Mouse (Mus musculus) lung, postnatal 0 days (tissue): ENCODE measurements around the gene Gm20388. TPM values are rescaled to one million over a fixed set of nuclear protein-coding genes. Genes with fewer than 3 reads are reported as not detected.
A peak's percentile ranks its signal among the peaks of the same experiment; 100 is the strongest.

Experiments used
- ATAC-seq: fragments of 200-750 bp; cut with Nextera tagmentation; 2 replicates; pipeline ENCODE4 v1.8.0; 2017; ENCODE audit warnings: moderate library complexity
- DNase-seq: peaks from one replicate; pipeline ENCODE4 v3.0.0-alpha.2; 2016; ENCODE audit warnings: low spot score
- H3K27ac ChIP-seq: fragments of 300-500 bp; sonication (generic); 2 replicates; pipeline ENCODE4 v1.5.1; 2014; ENCODE audit warnings: antibody characterized with exemption, mild to moderate bottlenecking, low read length, mixed read lengths
- H3K27me3 ChIP-seq: fragments of 300-500 bp; sonication (generic); replicated peaks from 2 replicates; pipeline ENCODE4 v1.6.1; 2014; ENCODE audit warnings: low read length, mixed read lengths; ENCODE audit not compliant: insufficient read depth
- H3K36me3 ChIP-seq: fragments of 300-500 bp; sonication (generic); 2 replicates; pipeline ENCODE4 v1.6.1; 2014; ENCODE audit warnings: low read length, mixed read lengths; ENCODE audit not compliant: insufficient read depth
- H3K4me1 ChIP-seq: fragments of 300-500 bp; sonication (generic); 2 replicates; pipeline ENCODE4 v1.6.1; 2014; ENCODE audit warnings: antibody characterized with exemption, low read depth, low read length, mixed read lengths; ENCODE audit not compliant: insufficient read depth
- H3K4me2 ChIP-seq: fragments of 300-500 bp; sonication (generic); replicated peaks from 2 replicates; pipeline ENCODE4 v1.6.1; 2014; ENCODE audit warnings: low read depth, mild to moderate bottlenecking, low read length, moderate library complexity, mixed read lengths
- H3K4me3 ChIP-seq: fragments of 300-500 bp; sonication (generic); 2 replicates; pipeline ENCODE4 v1.5.1; 2014; ENCODE audit warnings: low read depth, low read length
- H3K9ac ChIP-seq: fragments of 300-500 bp; sonication (generic); replicated peaks from 2 replicates; pipeline ENCODE4 v1.6.1; 2014; ENCODE audit warnings: low read depth, mild to moderate bottlenecking
- H3K9me3 ChIP-seq: fragments of 300-500 bp; sonication (generic); 2 replicates; pipeline ENCODE4 v1.6.1; 2016; ENCODE audit warnings: low read length, mixed read lengths
- CTCF ChIP-seq: IDR thresholded peaks from 2 replicates; pipeline ENCODE4 v1.5.1; 2016; ENCODE audit warnings: antibody characterized with exemption, mild to moderate bottlenecking
- EP300 ChIP-seq: IDR thresholded peaks from 2 replicates; pipeline ENCODE4 v1.6.1; 2016; ENCODE audit warnings: antibody characterized with exemption, mild to moderate bottlenecking, control low read depth
- WGBS: fragments of 180-500 bp; shearing (Covaris S2); extraction: QIAGEN DNeasy Blood & Tissue Kit; methylation state at CpG from one replicate; pipeline ENCODE4 v1.1.7; 2014; 5-methylcytosine and 5-hydroxymethylcytosine counted together
- polyA plus RNA-seq: library from polyadenylated mRNA; unstranded; fragments of >200 nt; fragmentation: Nextera tagmentation; extraction: Ambion mirVana; gene quantifications from 2 replicates; pipeline ENCODE4 v1.2.1, GENCODE M21; 2015

Gm20388 gene
- polyA plus RNA-seq, 1 experiment from 2014 or later = not detected

GRCm38 (mm10) chr8:122777701-122778100 lies 2867.1 kb downstream of the Gm20388 start:
- Histone ChIP-seq H3K36me3 (0 out of 2 replicates have a peak, but pooled peaks cover 7% of the 10 kb centered on the region), H3K9me3 (no peaks in the 10 kb centered on the region), H3K27ac (no peak overlapping the region), H3K4me1 (peaks cover 7% of the 10 kb centered on the region; the same call in 1 of the 2 replicates), H3K9ac (no peak overlapping the region), H3K4me2 (no peak overlapping the region), H3K27me3 (no peaks in the 10 kb centered on the region), H3K4me3 (no peak overlapping the region)
- DNase-seq (no peak), ATAC-seq (no peak)
- TF ChIP-seq CTCF (no peak), EP300 (no peak)
- WGBS = 87% methylated on average over 6 of the region's 6 CpGs

GRCm38 (mm10) chr8:122778703-122779239 lies 2868.1 kb downstream of the Gm20388 start:
- ATAC-seq = no peak
- 84% methylated on average over 3 of the region's 3 CpGs for WGBS
- no peak for DNase-seq
- no peaks in the 10 kb centered on the region for H3K27me3 ChIP-seq
- 0 out of 2 replicates have a peak, but pooled peaks cover 7% of the 10 kb centered on the region for H3K36me3 ChIP-seq
- H3K4me1 ChIP-seq = peaks cover 7% of the 10 kb centered on the region; the same call in 1 of the 2 replicates
- no peak overlapping the region for H3K4me2 ChIP-seq
- H3K9me3 ChIP-seq = no peaks in the 10 kb centered on the region
- TF ChIP-seq EP300 (no peak), CTCF (no peak)
- H3K4me3 ChIP-seq = no peak overlapping the region
- no peak overlapping the region for H3K27ac ChIP-seq
- H3K9ac ChIP-seq = no peak overlapping the region

DNA sequence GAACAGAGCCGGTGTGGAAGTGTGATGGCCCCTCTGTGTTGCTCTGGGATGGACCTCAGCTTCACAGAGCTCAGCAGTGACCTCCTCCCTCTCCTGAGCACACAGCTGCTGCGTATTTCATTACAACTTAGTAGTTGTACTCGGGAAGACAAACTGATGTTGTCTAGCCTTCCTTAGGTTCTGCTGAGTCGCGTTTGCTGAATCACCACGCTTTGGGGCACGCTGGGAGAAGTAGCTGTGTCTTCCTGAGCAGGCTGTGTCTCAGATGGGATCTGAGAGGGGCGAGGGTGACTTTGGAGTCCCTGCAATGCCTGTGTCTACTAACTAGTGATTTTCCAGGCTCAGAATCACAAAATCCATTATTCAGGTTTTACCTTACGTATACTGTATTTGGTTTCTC lies 2868.6 kb downstream of the Gm20388 start:
- Histone ChIP-seq H3K9me3 (no peaks in the 10 kb centered on the region), H3K4me1 (peaks cover 7% of the 10 kb centered on the region; the same call in 1 of the 2 replicates), H3K27me3 (no peaks in the 10 kb centered on the region), H3K4me3 (no peak overlapping the region), H3K36me3 (0 out of 2 replicates have a peak, but pooled peaks cover 7% of the 10 kb centered on the region), H3K9ac (no peak overlapping the region), H3K27ac (no peak overlapping the region), H3K4me2 (no peak overlapping the region)
- ATAC-seq (no peak), DNase-seq (no peak)
- 70% methylated on average over 9 of the region's 9 CpGs for WGBS
- TF ChIP-seq EP300 (no peak), CTCF (no peak)

DNA sequence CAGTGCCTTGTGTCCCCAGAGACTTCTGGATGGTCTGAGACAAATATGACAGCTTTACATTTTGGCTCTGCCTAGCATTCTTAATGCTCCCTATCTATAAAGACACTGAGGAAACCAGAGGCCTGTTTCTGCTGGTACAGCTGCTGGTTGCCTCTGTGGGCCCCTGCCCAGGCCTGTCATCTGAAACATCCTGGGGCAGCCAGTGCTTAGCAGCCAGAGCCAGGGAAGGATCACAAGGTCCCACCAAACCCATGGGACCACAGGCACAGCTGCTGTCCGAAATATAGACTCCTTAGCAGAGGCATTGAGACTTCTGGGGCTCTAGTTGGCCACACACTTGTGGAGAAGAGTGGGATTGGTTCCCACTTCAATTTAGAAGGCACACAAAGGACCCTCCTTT lies 2874.1 kb downstream of the Gm20388 start:
- 84% methylated on average over 1 of the region's 1 CpGs for WGBS
- no peaks in the 10 kb centered on the region for H3K4me1 ChIP-seq

DNA sequence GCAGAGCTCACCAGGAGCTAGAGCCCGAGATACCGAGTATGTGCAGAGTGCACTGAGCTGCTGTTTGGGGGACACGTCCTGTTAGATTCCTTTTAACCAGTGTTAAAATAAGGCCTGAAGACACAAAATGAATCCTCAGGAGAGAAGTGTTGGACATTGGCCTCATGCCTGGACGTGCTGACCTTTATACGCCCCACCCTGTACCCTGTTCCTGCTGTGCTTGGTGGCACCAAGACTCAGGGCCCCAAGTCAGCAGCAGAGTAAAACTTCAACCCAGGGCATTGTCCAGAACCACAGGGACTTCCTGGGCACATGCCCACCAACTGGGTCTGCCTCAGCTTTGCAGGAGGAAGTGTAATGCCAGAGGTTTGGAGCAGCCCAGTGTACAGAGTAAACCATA lies 2879.2 kb downstream of the Gm20388 start:
- DNase-seq (no peak), ATAC-seq (no peak)
- Histone ChIP-seq H3K9me3 (no peaks in the 10 kb centered on the region), H3K9ac (no peak overlapping the region), H3K27ac (no peak overlapping the region), H3K4me3 (no peak overlapping the region), H3K27me3 (no peaks in the 10 kb centered on the region), H3K4me2 (no peak overlapping the region), H3K4me1 (no peaks in the 10 kb centered on the region), H3K36me3 (peaks cover 11% of the 10 kb centered on the region; the same call in 1 of the 2 replicates)
- WGBS = 90% methylated on average over 5 of the region's 5 CpGs
- TF ChIP-seq EP300 (no peak), CTCF (no peak)

More for the DNA sequence above, 2874.1 kb downstream of the Gm20388 start:
- TF ChIP-seq CTCF (no peak), EP300 (no peak)
- H3K27me3 ChIP-seq = no peaks in the 10 kb centered on the region
- no peak overlapping the region for H3K27ac ChIP-seq
- H3K36me3 ChIP-seq = peaks cover 19% of the 10 kb centered on the region; the same call in 1 of the 2 replicates
- H3K9me3 ChIP-seq = no peaks in the 10 kb centered on the region
- ATAC-seq = no peak
- no peak overlapping the region for H3K9ac ChIP-seq
- no peak overlapping the region for H3K4me2 ChIP-seq
- DNase-seq = no peak
- H3K4me3 ChIP-seq = no peak overlapping the region

GRCm38 (mm10) chr8:122793375-122794174 lies 2882.9 kb downstream of the Gm20388 start:
- peak; percentile 44 for TF ChIP-seq CTCF
- TF ChIP-seq EP300 = no peak
- DNase-seq (peak; percentile 81), ATAC-seq (peak; percentile 94)
- no peaks in the 10 kb centered on the region for H3K4me1 ChIP-seq
- WGBS = 59% methylated on average over 18 of the region's 18 CpGs
- no peak overlapping the region for H3K9ac ChIP-seq
- no peaks in the 10 kb centered on the region for H3K9me3 ChIP-seq
- no peaks in the 10 kb centered on the region for H3K36me3 ChIP-seq
- H3K27ac ChIP-seq = no peak overlapping the region
- no peak overlapping the region for H3K4me3 ChIP-seq
- H3K27me3 ChIP-seq = no peaks in the 10 kb centered on the region
- no peak overlapping the region for H3K4me2 ChIP-seq
